Mouse (Mus musculus) midbrain, postnatal 0 days (tissue): ENCODE data around the gene Galnt7. TPM values are rescaled to one million over a fixed set of nuclear protein-coding genes. Genes with fewer than 3 reads are reported as not detected.

Experiments used
- ATAC-seq: fragments of 200-750 bp; cut with Nextera tagmentation; 2 replicates; pipeline ENCODE4 v1.8.0; 2017; ENCODE audit warnings: moderate number of reproducible peaks, mild to moderate bottlenecking, moderate TSS enrichment, moderate library complexity; ENCODE audit not compliant: low FRiP score
- DNase-seq: peaks from one replicate; pipeline ENCODE4 v3.0.0-alpha.2; 2015; ENCODE audit warnings: low spot score
- H3K27ac ChIP-seq: fragments of 300-500 bp; sonication (generic); 2 replicates; pipeline ENCODE4 v1.5.1; 2014; ENCODE audit warnings: low read depth, mild to moderate bottlenecking, low read length, mixed read lengths
- H3K27me3 ChIP-seq: fragments of 300-500 bp; sonication (generic); 2 replicates; pipeline ENCODE4 v1.6.1; 2014; ENCODE audit warnings: low read length, control low read depth, mixed read lengths; ENCODE audit not compliant: insufficient read depth
- H3K36me3 ChIP-seq: fragments of 300-500 bp; sonication (generic); 2 replicates; pipeline ENCODE4 v1.6.1; 2014; ENCODE audit warnings: low read length, control low read depth, mixed read lengths; ENCODE audit not compliant: insufficient read depth
- H3K4me1 ChIP-seq: fragments of 300-500 bp; sonication (generic); 2 replicates; pipeline ENCODE4 v1.6.1; 2014; ENCODE audit warnings: mild to moderate bottlenecking, control low read depth, antibody characterized with exemption, low read length, mixed read lengths; ENCODE audit not compliant: insufficient read depth
- H3K4me2 ChIP-seq: fragments of 300-500 bp; sonication (generic); 2 replicates; pipeline ENCODE4 v1.6.1; 2014; ENCODE audit warnings: low read depth, mild to moderate bottlenecking, low read length, mixed read lengths; ENCODE audit not compliant: poor library complexity, severe bottlenecking
- H3K4me3 ChIP-seq: fragments of 300-500 bp; sonication (generic); 2 replicates; pipeline ENCODE4 v1.5.1; 2014; ENCODE audit warnings: low read depth, mild to moderate bottlenecking, low read length, moderate library complexity
- H3K9ac ChIP-seq: fragments of 300-500 bp; sonication (generic); replicated peaks from 2 replicates; pipeline ENCODE4 v1.6.1; 2014; ENCODE audit warnings: mild to moderate bottlenecking, low read length, moderate library complexity, mixed read lengths; ENCODE audit not compliant: poor library complexity, severe bottlenecking
- H3K9me3 ChIP-seq: fragments of 300-500 bp; sonication (generic); 2 replicates; pipeline ENCODE4 v1.6.1; 2016; ENCODE audit warnings: low read length, control low read depth
- CTCF ChIP-seq: IDR thresholded peaks from 2 replicates; pipeline ENCODE4 v1.5.1; 2016; ENCODE audit warnings: antibody characterized with exemption, mild to moderate bottlenecking
- WGBS: fragments of 180-500 bp; shearing (Covaris S2); extraction: QIAGEN DNeasy Blood & Tissue Kit; methylation state at CpG from one replicate; pipeline ENCODE4 v1.1.7; 2014; 5-methylcytosine and 5-hydroxymethylcytosine counted together
- polyA plus RNA-seq: library from polyadenylated mRNA; unstranded; fragments of >200 nt; fragmentation: Nextera tagmentation; extraction: Ambion mirVana; gene quantifications from 2 replicates; pipeline ENCODE4 v1.2.1, GENCODE M21; 2015
- total RNA-seq: library from RNA; depleted of rRNA; stranded (reverse); fragments of >200 nt; gene quantifications from 2 replicates; pipeline ENCODE4 v1.2.3, GENCODE M21; 2014

Galnt7 gene
- total and polyA plus RNA-seq, 2 experiments from 2014 or later = 4.7 to 6.2 TPM

DNA sequence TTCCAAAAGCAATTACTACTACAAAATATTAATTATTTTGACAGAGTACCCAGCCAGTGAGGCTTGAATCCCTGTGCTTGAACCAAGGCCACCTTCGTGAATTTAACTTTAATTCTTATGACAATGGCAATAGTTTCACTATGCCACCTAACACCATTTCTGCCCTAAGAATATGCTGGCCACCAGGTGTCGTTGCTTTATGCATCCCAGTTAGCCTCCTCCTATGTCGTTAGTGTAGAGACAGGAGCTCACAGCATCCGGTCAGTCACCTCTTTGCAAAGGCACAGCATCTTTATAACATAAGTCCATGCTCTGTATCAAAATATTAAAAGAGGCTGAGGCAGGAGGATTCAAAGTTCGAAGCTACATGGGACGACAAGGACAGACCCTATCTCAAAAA lies 79.0 kb downstream of the Galnt7 start:
- no peaks in the 10 kb centered on the region for H3K9me3 ChIP-seq
- H3K4me2 ChIP-seq = no peak overlapping the region
- no peak for ATAC-seq
- no peak overlapping the region for H3K27ac ChIP-seq
- no peaks in the 10 kb centered on the region for H3K36me3 ChIP-seq
- no peaks in the 10 kb centered on the region for H3K27me3 ChIP-seq
- 0 out of 2 replicates have a peak, but pooled peaks have one; percentile 16 for TF ChIP-seq CTCF
- H3K4me3 ChIP-seq = no peak overlapping the region
- no peak for DNase-seq
- 86% methylated on average over 6 of the region's 6 CpGs for WGBS
- H3K9ac ChIP-seq = no peak overlapping the region
- H3K4me1 ChIP-seq = 0 out of 2 replicates have a peak, but pooled peaks cover 4% of the 10 kb centered on the region

DNA sequence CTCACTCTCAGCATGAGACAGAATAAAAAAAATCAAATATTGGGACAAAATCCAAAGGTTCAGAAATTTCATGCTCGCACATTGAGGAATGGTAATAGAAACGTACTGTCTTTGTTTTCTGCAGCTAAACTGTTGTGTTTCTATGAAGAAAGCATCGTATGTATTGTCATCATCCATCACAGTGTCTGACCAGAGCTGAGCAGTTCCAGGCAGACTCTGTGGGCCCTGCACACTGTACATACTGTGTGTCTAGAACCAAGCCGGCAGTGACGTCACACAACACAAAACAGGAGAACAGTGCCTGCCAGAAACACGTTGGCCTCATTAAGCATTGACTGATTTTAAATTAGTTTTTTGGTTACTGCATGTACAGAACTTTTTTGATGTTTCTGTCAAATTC lies 82.9 kb downstream of the Galnt7 start:
- Histone ChIP-seq H3K4me2 (no peak overlapping the region), H3K9me3 (no peaks in the 10 kb centered on the region), H3K4me1 (0 out of 2 replicates have a peak, but pooled peaks cover 4% of the 10 kb centered on the region), H3K9ac (no peak overlapping the region), H3K27me3 (no peaks in the 10 kb centered on the region), H3K4me3 (no peak overlapping the region), H3K27ac (no peak overlapping the region), H3K36me3 (no peaks in the 10 kb centered on the region)
- no peak for TF ChIP-seq CTCF
- DNase-seq = no peak
- 79% methylated on average over 6 of the region's 6 CpGs for WGBS
- ATAC-seq = no peak

DNA sequence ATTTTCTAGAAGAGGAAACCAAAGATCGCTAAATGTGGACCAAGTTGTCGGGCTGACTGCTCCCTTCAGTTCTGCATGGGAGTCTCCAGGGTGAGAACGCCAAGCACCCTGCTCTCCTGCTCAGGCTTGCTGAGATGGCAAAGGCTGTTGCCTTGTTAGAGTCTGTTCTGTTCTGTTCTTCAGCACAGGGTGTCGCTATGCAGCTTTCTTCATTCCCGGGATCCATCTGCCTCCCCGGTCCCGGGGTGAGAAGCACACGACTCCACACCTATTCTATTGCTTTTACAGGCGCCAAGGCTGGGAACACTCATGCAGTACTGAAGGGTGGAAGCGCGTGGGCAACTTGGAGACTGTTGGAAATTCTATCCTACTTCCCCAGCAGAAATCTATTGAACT lies 83.4 kb downstream of the Galnt7 start:
- 55% methylated on average over 11 of the region's 11 CpGs for WGBS
- Histone ChIP-seq H3K27me3 (no peaks in the 10 kb centered on the region), H3K9me3 (no peaks in the 10 kb centered on the region), H3K27ac (no peak overlapping the region), H3K4me3 (no peak overlapping the region), H3K4me2 (no peak overlapping the region), H3K36me3 (no peaks in the 10 kb centered on the region), H3K9ac (no peak overlapping the region), H3K4me1 (0 out of 2 replicates have a peak, but pooled peaks cover 4% of the 10 kb centered on the region)
- peak; percentile 50 for DNase-seq
- 0 out of 2 replicates have a peak, but pooled peaks have one; percentile 25 for ATAC-seq
- TF ChIP-seq CTCF = peak; percentile 60

DNA sequence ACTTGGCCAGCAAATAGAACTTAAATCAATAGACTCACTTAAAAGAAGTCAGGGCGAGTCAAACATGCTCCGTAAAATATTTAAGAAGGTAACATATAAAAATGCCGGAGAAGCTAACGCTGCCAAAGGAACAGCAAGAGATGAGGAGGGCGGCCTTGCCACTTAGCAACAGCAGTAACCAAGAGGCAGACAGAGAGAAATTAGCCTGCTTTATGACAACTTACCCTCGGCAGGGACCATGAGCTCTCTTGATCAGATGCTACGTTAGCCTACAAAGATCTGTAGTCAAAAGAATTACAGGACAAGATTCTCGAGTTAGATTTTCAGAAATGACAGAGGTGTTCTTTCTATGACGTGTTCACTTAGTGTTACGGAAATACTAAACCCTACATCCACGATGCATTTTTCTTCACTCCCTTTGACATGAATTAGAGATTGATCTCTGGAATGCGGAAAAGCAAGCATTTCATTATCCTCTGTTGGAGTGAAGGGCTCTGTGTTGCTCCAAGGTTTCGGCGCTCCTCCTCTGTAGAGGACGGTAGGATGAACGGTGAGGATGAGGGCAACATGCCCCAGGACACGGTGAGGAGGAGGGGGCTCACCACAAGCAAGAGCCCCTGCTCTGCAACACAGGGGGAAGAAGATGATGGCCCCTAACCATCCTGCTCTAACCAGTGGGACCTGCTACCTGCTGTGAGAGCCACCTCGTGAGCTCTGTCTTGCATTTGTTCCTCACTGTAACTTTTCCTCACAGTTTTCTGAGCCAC lies 84.0 kb downstream of the Galnt7 start:
- no peaks in the 10 kb centered on the region for H3K36me3 ChIP-seq
- no peak overlapping the region for H3K27ac ChIP-seq
- H3K27me3 ChIP-seq = no peaks in the 10 kb centered on the region
- no peak for ATAC-seq
- no peak overlapping the region for H3K9ac ChIP-seq
- 59% methylated on average over 18 of the region's 18 CpGs for WGBS
- no peaks in the 10 kb centered on the region for H3K9me3 ChIP-seq
- no peak overlapping the region for H3K4me2 ChIP-seq
- H3K4me3 ChIP-seq = no peak overlapping the region
- no peak for TF ChIP-seq CTCF
- DNase-seq = no peak
- 0 out of 2 replicates have a peak, but pooled peaks cover 4% of the 10 kb centered on the region for H3K4me1 ChIP-seq

DNA sequence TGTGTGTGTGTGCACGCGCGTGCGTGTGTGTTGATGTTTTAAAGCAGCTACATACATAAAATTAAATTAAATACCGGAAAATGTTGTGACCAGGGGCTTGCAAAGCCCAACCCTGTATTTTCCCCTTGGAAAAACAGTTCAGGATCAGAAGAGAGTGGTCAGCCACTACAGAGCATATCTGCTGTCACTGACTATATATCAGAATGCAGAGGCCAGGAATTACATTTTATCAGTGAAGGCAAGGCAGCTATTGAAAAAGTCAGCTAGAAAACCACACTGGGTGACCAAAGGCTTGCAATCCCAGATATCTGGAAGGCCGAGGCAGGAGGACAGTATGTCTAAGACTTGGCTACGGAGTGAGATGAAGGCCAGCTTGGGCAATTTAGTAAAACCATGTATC lies 84.8 kb downstream of the Galnt7 start:
- H3K4me1 ChIP-seq = 0 out of 2 replicates have a peak, but pooled peaks cover 4% of the 10 kb centered on the region
- H3K4me3 ChIP-seq = no peak overlapping the region
- no peak for ATAC-seq
- no peak for DNase-seq
- no peaks in the 10 kb centered on the region for H3K27me3 ChIP-seq
- no peaks in the 10 kb centered on the region for H3K9me3 ChIP-seq
- no peaks in the 10 kb centered on the region for H3K36me3 ChIP-seq
- H3K9ac ChIP-seq = no peak overlapping the region
- no peak overlapping the region for H3K27ac ChIP-seq
- H3K4me2 ChIP-seq = no peak overlapping the region
- no peak for TF ChIP-seq CTCF
- 87% methylated on average over 7 of the region's 7 CpGs for WGBS

DNA sequence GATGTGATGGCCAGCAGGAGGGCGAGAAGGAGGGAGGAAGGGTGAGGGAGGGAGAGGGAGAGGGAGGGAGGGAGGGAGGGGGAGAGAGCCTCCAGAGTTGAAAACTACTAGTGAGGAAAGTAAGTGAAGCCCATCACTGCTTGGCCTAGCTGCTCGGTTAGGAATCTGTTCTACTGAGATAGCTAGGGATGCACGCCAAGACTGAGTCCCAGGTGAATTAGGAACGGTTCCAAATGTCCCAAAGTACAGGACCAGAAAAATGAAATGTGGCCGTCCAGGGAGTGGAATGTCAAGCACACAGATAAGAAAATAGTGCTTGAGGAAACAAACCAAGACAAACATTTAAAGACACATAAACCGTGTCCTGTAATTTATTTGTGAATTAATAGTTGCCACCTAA lies 87.8 kb downstream of the Galnt7 start:
- Histone ChIP-seq H3K27me3 (no peaks in the 10 kb centered on the region), H3K9ac (no peak overlapping the region), H3K4me2 (no peak overlapping the region), H3K36me3 (no peaks in the 10 kb centered on the region), H3K27ac (no peak overlapping the region), H3K9me3 (no peaks in the 10 kb centered on the region), H3K4me3 (no peak overlapping the region), H3K4me1 (0 out of 2 replicates have a peak, but pooled peaks cover 3% of the 10 kb centered on the region)
- no peak for DNase-seq
- WGBS = 90% methylated on average over 6 of the region's 6 CpGs
- ATAC-seq = no peak
- no peak for TF ChIP-seq CTCF
